Mouse (Mus musculus) intestine, embryonic 16.5 days (tissue): ENCODE results near the gene Atp5g2. TPM values are rescaled to one million over a fixed set of nuclear protein-coding genes. Genes with fewer than 3 reads are reported as not detected.
"Not testable (repeated sequence)": the region's sequence is repeated elsewhere in the genome, so short reads cannot be mapped to it uniquely, and the experiment has no call there.

Experiments
- ATAC-seq: fragments of 200-750 bp; cut with Nextera tagmentation; 2 replicates; pipeline ENCODE4 v1.8.0; 2017; ENCODE audit warnings: moderate TSS enrichment, moderate library complexity
- H3K27ac ChIP-seq: fragments of 300-500 bp; sonication (generic); 2 replicates; pipeline ENCODE4 v1.5.1; 2014; ENCODE audit warnings: mild to moderate bottlenecking, low read length
- H3K27me3 ChIP-seq: fragments of 300-500 bp; sonication (generic); replicated peaks from 2 replicates; pipeline ENCODE4 v1.6.1; 2014; ENCODE audit warnings: low read length, control low read depth, mixed read lengths; ENCODE audit not compliant: control insufficient read depth, insufficient read depth
- H3K36me3 ChIP-seq: fragments of 300-500 bp; sonication (generic); 2 replicates; pipeline ENCODE4 v1.6.1; 2014; ENCODE audit warnings: low read length, control low read depth; ENCODE audit not compliant: control insufficient read depth, insufficient read depth
- H3K4me1 ChIP-seq: fragments of 300-500 bp; sonication (generic); 2 replicates; pipeline ENCODE4 v1.6.1; 2014; ENCODE audit warnings: low read length, control low read depth, mixed read lengths; ENCODE audit not compliant: control insufficient read depth, insufficient read depth
- H3K4me2 ChIP-seq: fragments of 300-500 bp; sonication (generic); 2 replicates; pipeline ENCODE4 v1.6.1; 2014; ENCODE audit warnings: low read depth, low read length, control low read depth
- H3K4me3 ChIP-seq: fragments of 300-500 bp; sonication (generic); 2 replicates; pipeline ENCODE4 v1.5.1; 2014; ENCODE audit warnings: mild to moderate bottlenecking, low read length
- H3K9ac ChIP-seq: fragments of 300-500 bp; sonication (generic); 2 replicates; pipeline ENCODE4 v1.6.1; 2014; ENCODE audit warnings: low read depth, low read length
- H3K9me3 ChIP-seq: fragments of 300-500 bp; sonication (generic); 2 replicates; pipeline ENCODE4 v1.6.1; 2016; ENCODE audit warnings: low read length, control low read depth; ENCODE audit not compliant: control insufficient read depth
- WGBS: fragments of 180-500 bp; shearing (Covaris S2); extraction: QIAGEN DNeasy Blood & Tissue Kit; methylation state at CpG from one replicate; pipeline ENCODE4 v1.1.7; 2014; 5-methylcytosine and 5-hydroxymethylcytosine counted together
- polyA plus RNA-seq: library from polyadenylated mRNA; unstranded; fragments of >200 nt; fragmentation: Nextera tagmentation; extraction: Ambion mirVana; gene quantifications from 2 replicates; pipeline ENCODE4 v1.2.1, GENCODE M21; 2015

The Atp5g2 gene
- polyA plus RNA-seq, 1 experiment from 2014 or later: 55.5 TPM

DNA sequence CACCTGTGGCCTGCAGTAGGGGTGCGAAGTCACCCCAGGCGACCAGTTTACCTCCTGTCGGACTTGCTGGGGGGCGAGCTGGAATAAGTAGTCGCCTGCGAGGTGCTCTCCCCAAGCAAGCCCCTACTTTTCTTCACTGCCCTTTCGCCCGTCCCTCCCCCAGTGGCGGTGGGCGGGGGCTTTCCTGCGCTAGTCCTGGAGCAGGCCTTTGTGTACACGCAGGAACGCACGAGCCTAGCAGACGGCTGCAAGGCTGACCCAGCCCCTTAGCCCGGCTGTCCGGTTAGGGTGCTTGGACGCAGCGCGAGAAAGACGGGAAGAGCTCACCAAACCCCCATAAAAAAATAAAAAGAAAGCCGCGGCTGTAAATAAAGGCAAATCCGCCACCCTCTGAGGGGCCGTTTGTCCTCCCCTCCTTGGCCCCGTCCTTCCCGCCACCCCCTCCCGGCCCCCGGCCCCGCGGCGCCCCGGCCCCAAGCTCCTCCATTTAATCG is 384 bp downstream of the Atp5g2 start:
- H3K4me2 ChIP-seq: peak overlapping the region; percentile 90
- peaks cover 23% of the 10 kb centered on the region for H3K4me1 ChIP-seq
- peak overlapping the region; percentile 89 for H3K9ac ChIP-seq
- peak overlapping the region; percentile 99 for H3K27ac ChIP-seq
- H3K4me3 ChIP-seq: peak overlapping the region; percentile 60
- WGBS: under 1% methylated on average over 28 of the region's 34 CpGs
- no peaks in the 10 kb centered on the region for H3K9me3 ChIP-seq
- H3K36me3 ChIP-seq: peaks cover 5% of the 10 kb centered on the region
- no peaks in the 10 kb centered on the region for H3K27me3 ChIP-seq
- peak; percentile 62 for ATAC-seq

DNA sequence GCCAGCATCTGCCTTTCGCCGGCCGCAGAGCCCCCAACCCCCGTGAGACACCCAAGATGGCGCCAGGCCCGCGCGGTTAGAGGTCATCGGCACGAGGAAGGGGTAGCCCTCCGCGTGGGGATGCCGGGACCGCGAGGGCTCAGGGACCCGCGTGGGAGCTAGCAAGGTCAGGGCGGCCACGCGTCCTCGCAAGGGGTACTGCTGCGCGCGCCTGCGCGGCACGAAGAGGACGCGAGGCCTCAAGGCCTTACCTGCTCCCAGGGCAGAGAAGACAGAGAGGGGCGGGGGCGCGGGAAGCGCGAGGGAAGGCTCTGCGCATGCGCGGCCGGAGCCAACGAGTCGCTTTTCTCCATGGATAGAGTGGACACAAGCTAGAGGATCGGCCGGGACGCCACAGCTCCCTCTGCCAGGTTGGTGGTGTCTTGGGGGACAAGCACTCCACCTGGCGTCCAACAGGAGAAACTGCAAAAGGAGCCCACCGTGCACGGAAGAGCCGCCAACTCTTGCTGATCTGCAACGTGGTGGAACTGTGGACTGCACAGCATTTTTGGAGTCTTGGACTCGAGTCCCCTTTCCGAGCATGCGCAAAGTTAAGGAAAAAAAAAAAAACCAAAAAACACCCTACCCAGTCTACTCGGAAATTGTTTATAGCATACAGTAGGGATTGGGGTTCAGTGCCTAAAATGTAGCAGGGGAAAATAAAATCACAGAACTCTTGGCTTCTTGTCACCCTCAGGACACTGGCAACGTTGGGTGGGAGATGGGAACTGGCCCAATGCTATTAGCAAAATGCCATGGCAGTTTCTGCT is 1.2 kb downstream of the Atp5g2 start:
- H3K36me3 ChIP-seq: peaks cover 5% of the 10 kb centered on the region
- under 1% methylated on average over 53 of the region's 53 CpGs for WGBS
- peak overlapping the region; percentile 76 for H3K4me3 ChIP-seq
- no peaks in the 10 kb centered on the region for H3K27me3 ChIP-seq
- peak overlapping the region; percentile 96 for H3K9ac ChIP-seq
- H3K9me3 ChIP-seq: no peaks in the 10 kb centered on the region
- peaks cover 23% of the 10 kb centered on the region for H3K4me1 ChIP-seq
- H3K4me2 ChIP-seq: peak overlapping the region; percentile 90
- peak overlapping the region; percentile 99 for H3K27ac ChIP-seq
- peak; percentile 92 for ATAC-seq

GRCm38 (mm10) chr15:102670281-102670680 is 1.9 kb downstream of the Atp5g2 start:
- Histone ChIP-seq H3K4me3 (peak overlapping the region; percentile 76), H3K9me3 (no peaks in the 10 kb centered on the region), H3K36me3 (peaks cover 5% of the 10 kb centered on the region), H3K4me1 (peaks cover 23% of the 10 kb centered on the region), H3K27ac (peak overlapping the region; percentile 91), H3K4me2 (peak overlapping the region; percentile 66), H3K27me3 (no peaks in the 10 kb centered on the region), H3K9ac (peak overlapping the region; percentile 96)
- peak; percentile 5; the same call in 1 of the 2 replicates for ATAC-seq
- 6% methylated on average over 6 of the region's 6 CpGs for WGBS

DNA sequence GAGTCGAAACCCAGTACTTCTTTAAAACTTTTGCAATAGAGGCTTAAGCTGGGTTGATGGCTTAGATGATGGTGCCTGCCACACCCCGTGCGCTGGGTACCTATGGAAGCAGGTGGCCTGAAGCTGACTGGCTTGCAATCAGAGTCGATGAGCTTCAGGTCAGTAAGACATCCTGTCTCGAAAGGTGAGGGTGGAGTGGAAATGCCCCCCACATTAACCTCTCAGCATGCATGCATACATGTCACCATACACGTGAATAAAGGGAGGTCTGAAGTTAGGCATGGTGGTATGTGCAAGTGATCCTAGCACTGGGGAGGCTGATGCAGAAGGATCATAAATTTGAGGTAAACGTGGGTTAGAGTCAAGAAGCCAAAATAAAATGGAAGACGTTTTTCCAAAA is 2.6 kb downstream of the Atp5g2 start:
- Histone ChIP-seq H3K4me1 (peaks cover 23% of the 10 kb centered on the region), H3K36me3 (peaks cover 5% of the 10 kb centered on the region), H3K9ac (peak overlapping the region; percentile 37; the same call in 1 of the 2 replicates), H3K4me3 (no peak overlapping the region), H3K4me2 (peak overlapping the region; percentile 23; the same call in 1 of the 2 replicates), H3K27me3 (no peaks in the 10 kb centered on the region), H3K9me3 (no peaks in the 10 kb centered on the region), H3K27ac (no peak overlapping the region)
- ATAC-seq: no peak
- WGBS: 83% methylated on average over 8 of the region's 8 CpGs

DNA sequence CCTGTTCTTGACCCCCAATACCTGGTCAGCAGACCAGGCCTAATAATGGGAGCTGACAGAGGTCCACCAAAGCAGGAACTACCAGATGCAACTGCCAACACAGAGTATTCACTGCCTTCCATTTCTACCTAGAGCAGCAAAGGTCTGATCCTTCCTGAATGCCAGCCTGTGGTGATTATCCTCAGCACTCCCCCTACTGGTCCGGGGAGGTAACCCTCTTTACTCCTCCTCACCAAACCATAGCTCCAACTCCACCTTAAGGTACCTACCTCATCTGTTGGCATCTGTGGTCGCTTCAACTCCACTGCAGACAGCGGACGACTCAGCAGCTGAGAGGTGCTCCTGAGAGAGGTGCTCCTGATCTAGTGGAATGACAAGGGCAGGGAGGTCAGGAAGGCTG is 6.7 kb downstream of the Atp5g2 start:
- peaks cover 7% of the 10 kb centered on the region for H3K4me1 ChIP-seq
- H3K9ac ChIP-seq: no peak overlapping the region
- H3K27ac ChIP-seq: no peak overlapping the region
- H3K36me3 ChIP-seq: peaks cover 16% of the 10 kb centered on the region
- 48% methylated on average over 4 of the region's 4 CpGs for WGBS
- H3K4me3 ChIP-seq: no peak overlapping the region
- ATAC-seq: peak; percentile 42; the same call in 1 of the 2 replicates
- H3K27me3 ChIP-seq: no peaks in the 10 kb centered on the region
- no peak overlapping the region for H3K4me2 ChIP-seq
- no peaks in the 10 kb centered on the region for H3K9me3 ChIP-seq

- peaks cover 17% of the 10 kb centered on the region for H3K36me3 ChIP-seq
- no peaks in the 10 kb centered on the region for H3K4me1 ChIP-seq
- H3K9ac ChIP-seq: no peak overlapping the region
- ATAC-seq: no peak
- no peak overlapping the region for H3K4me3 ChIP-seq
- WGBS: 88% methylated on average over 8 of the region's 8 CpGs
- no peak overlapping the region for H3K4me2 ChIP-seq
- no peaks in the 10 kb centered on the region for H3K9me3 ChIP-seq
- H3K27me3 ChIP-seq: no peaks in the 10 kb centered on the region
- no peak overlapping the region for H3K27ac ChIP-seq
Measured at GRCm38 (mm10) chr15:102663825-102664224, 8.3 kb downstream of the Atp5g2 start.

DNA sequence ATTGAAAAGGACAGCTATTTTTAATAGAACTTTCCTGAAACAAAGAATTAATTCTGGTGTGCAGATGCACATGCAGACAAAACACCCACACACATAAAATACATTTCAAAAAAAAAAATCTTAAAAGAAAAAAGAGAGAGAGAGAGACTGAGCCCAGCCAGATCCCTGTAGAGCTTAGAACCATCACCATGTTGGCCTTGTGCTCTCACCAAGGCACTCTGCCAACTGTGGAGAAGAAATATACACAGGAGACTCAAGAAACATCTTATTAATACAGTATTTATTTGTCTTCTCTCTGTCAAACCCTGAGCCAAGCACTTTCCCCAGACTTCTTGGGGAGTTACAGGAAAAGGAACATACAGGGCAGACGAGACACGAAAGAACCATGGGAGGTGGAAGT is 9.6 kb downstream of the Atp5g2 start:
- not testable (repeated sequence) for H3K27me3 ChIP-seq, H3K27ac ChIP-seq, ATAC-seq, H3K4me1 ChIP-seq, H3K9ac ChIP-seq, H3K9me3 ChIP-seq, H3K4me2 ChIP-seq, H3K4me3 ChIP-seq
- no CpG with 5 or more reads among the region's 2 CpGs for WGBS
- H3K36me3 ChIP-seq: peaks cover 13% of the 10 kb centered on the region

DNA sequence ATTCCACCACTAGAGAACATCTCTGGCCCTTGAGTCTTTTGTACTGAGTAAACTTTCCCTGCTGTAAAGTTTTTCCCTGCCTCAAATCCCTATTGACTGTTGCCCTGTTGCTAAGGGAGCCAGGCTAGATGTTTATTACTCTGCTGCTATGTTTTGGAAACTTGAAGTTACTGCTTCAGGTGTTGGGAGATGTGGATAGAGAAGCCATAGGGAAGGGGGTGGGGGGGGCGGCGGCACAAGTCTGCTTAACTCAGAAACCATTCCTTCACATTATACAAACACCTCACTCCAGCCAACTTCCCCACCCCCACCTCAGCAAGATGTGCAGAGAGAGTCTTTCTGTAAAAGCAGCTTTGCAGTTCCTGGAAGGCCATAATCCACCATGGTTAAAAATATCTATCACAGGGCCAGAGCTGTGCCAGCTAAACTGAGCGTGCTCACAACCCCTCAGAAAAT is 14.2 kb downstream of the Atp5g2 start:
- peaks cover 20% of the 10 kb centered on the region for H3K4me1 ChIP-seq
- 0 out of 2 replicates have a peak overlapping the region, but pooled peaks have one; percentile 29 for H3K9ac ChIP-seq
- 34% methylated on average over 3 of the region's 3 CpGs for WGBS
- no peak overlapping the region for H3K4me3 ChIP-seq
- H3K27me3 ChIP-seq: no peaks in the 10 kb centered on the region
- no peaks in the 10 kb centered on the region for H3K9me3 ChIP-seq
- H3K36me3 ChIP-seq: 0 out of 2 replicates have a peak, but pooled peaks cover 3% of the 10 kb centered on the region
- peak; percentile 50 for ATAC-seq
- peak overlapping the region; percentile 91 for H3K27ac ChIP-seq
- no peak overlapping the region for H3K4me2 ChIP-seq

DNA sequence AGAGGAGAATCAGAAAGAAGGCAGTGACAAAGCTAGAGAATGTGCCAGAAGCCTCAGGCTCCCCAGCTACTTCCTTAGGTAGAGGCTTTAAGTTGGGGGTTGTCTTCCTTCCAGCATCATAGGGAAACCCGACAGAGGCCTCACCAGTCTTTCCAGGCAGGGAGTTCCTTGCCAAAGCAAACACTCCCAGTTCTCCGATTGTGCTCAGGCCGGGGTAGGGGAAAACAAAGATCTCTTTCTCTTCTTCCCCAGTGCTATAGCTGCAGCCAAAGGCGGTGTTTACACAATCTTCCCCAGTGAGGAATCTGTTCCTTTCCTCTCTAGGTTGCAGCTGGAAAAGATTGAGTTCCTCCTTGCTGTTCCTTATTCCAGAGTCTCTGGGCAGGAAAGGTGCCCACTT is 15.5 kb downstream of the Atp5g2 start:
- no peaks in the 10 kb centered on the region for H3K27me3 ChIP-seq
- 5% methylated on average over 4 of the region's 4 CpGs for WGBS
- H3K27ac ChIP-seq: peak overlapping the region; percentile 91
- H3K4me2 ChIP-seq: no peak overlapping the region; the same call in 1 of the 2 replicates
- H3K9ac ChIP-seq: peak overlapping the region; percentile 7; the same call in 1 of the 2 replicates
- H3K9me3 ChIP-seq: no peaks in the 10 kb centered on the region
- peak; percentile 89 for ATAC-seq
- H3K36me3 ChIP-seq: 0 out of 2 replicates have a peak, but pooled peaks cover 3% of the 10 kb centered on the region
- H3K4me1 ChIP-seq: peaks cover 20% of the 10 kb centered on the region
- no peak overlapping the region for H3K4me3 ChIP-seq
